Mouse (Mus musculus): ENCODE measurements around the gene Hdgfl2. TPM values are rescaled to one million over a fixed set of nuclear protein-coding genes. Genes with fewer than 3 reads are reported as not detected.

The Hdgfl2 gene
- polyA plus RNA-seq, 1 experiment from 2014 or later: 144 TPM

GRCm38 (mm10) chr17:56092794-56093193, 13.4 kb downstream of the Hdgfl2 start:
- Histone ChIP-seq H3K4me3 (ENCODE audit: low read depth, low read length) (no peak overlapping the region), H3K4me2 (ENCODE audit: low read depth, severe bottlenecking) (no peak overlapping the region), H3K27ac (replicated peaks; ENCODE audit: low read depth, low read length) (no peak overlapping the region), H3K4me1 (ENCODE audit: control insufficient read depth, insufficient read depth, low read length) (no peaks in the 10 kb centered on the region), H3K36me3 (ENCODE audit: control insufficient read depth, insufficient read depth, low read length) (peaks cover 30% of the 10 kb centered on the region), H3K9ac (ENCODE audit: low read length) (no peak overlapping the region), H3K9me3 (ENCODE audit: control insufficient read depth, low read length) (no peaks in the 10 kb centered on the region), H3K27me3 (ENCODE audit: control insufficient read depth, insufficient read depth, low read length) (no peaks in the 10 kb centered on the region)
- 100% methylated on average over 1 of the region's 1 CpGs for WGBS
- ATAC-seq (ENCODE audit: insufficient number of reproducible peaks, low FRiP score, low TSS enrichment, low read depth) (no peak), DNase-seq (ENCODE audit: low spot score) (no peak)

- Histone ChIP-seq H3K9me3 (ENCODE audit: control insufficient read depth, low read length) (no peaks in the 10 kb centered on the region), H3K36me3 (ENCODE audit: control insufficient read depth, insufficient read depth, low read length) (peaks cover 52% of the 10 kb centered on the region), H3K4me3 (ENCODE audit: low read depth, low read length) (no peak overlapping the region), H3K4me2 (ENCODE audit: low read depth, severe bottlenecking) (no peak overlapping the region), H3K27me3 (ENCODE audit: control insufficient read depth, insufficient read depth, low read length) (no peaks in the 10 kb centered on the region), H3K9ac (ENCODE audit: low read length) (no peak overlapping the region), H3K4me1 (ENCODE audit: control insufficient read depth, insufficient read depth, low read length) (no peaks in the 10 kb centered on the region), H3K27ac (replicated peaks; ENCODE audit: low read depth, low read length) (no peak overlapping the region)
- DNase-seq (ENCODE audit: low spot score) (no peak), ATAC-seq (ENCODE audit: insufficient number of reproducible peaks, low FRiP score, low TSS enrichment, low read depth) (no peak)
- WGBS: 91% methylated on average over 12 of the region's 12 CpGs
Measured at GRCm38 (mm10) chr17:56096883-56097282, 17.4 kb downstream of the Hdgfl2 start.

GRCm38 (mm10) chr17:56098180-56098579, 18.7 kb downstream of the Hdgfl2 start:
- no peaks in the 10 kb centered on the region for H3K27me3 ChIP-seq (ENCODE audit: control insufficient read depth, insufficient read depth, low read length)
- WGBS: 87% methylated on average over 6 of the region's 8 CpGs
- no peak for ATAC-seq (ENCODE audit: insufficient number of reproducible peaks, low FRiP score, low TSS enrichment, low read depth)
- no peak for DNase-seq (ENCODE audit: low spot score)
- H3K4me3 ChIP-seq (ENCODE audit: low read depth, low read length): no peak overlapping the region
- no peak overlapping the region for H3K27ac ChIP-seq (replicated peaks; ENCODE audit: low read depth, low read length)
- peaks cover 59% of the 10 kb centered on the region for H3K36me3 ChIP-seq (ENCODE audit: control insufficient read depth, insufficient read depth, low read length)
- no peaks in the 10 kb centered on the region for H3K9me3 ChIP-seq (ENCODE audit: control insufficient read depth, low read length)
- no peak overlapping the region for H3K9ac ChIP-seq (ENCODE audit: low read length)
- H3K4me2 ChIP-seq (ENCODE audit: low read depth, severe bottlenecking): no peak overlapping the region
- no peaks in the 10 kb centered on the region for H3K4me1 ChIP-seq (ENCODE audit: control insufficient read depth, insufficient read depth, low read length)

- H3K9ac ChIP-seq (ENCODE audit: low read length): no peak overlapping the region
- peaks cover 55% of the 10 kb centered on the region for H3K36me3 ChIP-seq (ENCODE audit: control insufficient read depth, insufficient read depth, low read length)
- no peak for DNase-seq (ENCODE audit: low spot score)
- H3K4me2 ChIP-seq (ENCODE audit: low read depth, severe bottlenecking): no peak overlapping the region
- H3K4me3 ChIP-seq (ENCODE audit: low read depth, low read length): no peak overlapping the region
- no peak for ATAC-seq (ENCODE audit: insufficient number of reproducible peaks, low FRiP score, low TSS enrichment, low read depth)
- no peaks in the 10 kb centered on the region for H3K27me3 ChIP-seq (ENCODE audit: control insufficient read depth, insufficient read depth, low read length)
- no peaks in the 10 kb centered on the region for H3K4me1 ChIP-seq (ENCODE audit: control insufficient read depth, insufficient read depth, low read length)
- no peaks in the 10 kb centered on the region for H3K9me3 ChIP-seq (ENCODE audit: control insufficient read depth, low read length)
- whole genome bisulfite sequencing: 93% methylated on average over 15 of the region's 15 CpGs
- no peak overlapping the region for H3K27ac ChIP-seq (replicated peaks; ENCODE audit: low read depth, low read length)
Measured at GRCm38 (mm10) chr17:56098711-56099572, 19.5 kb downstream of the Hdgfl2 start.

GRCm38 (mm10) chr17:56100811-56101210, 21.4 kb downstream of the Hdgfl2 start:
- WGBS: 91% methylated on average over 3 of the region's 3 CpGs
- Histone ChIP-seq H3K36me3 (ENCODE audit: control insufficient read depth, insufficient read depth, low read length) (peaks cover 54% of the 10 kb centered on the region), H3K27ac (replicated peaks; ENCODE audit: low read depth, low read length) (no peak overlapping the region), H3K9ac (ENCODE audit: low read length) (no peak overlapping the region), H3K4me2 (ENCODE audit: low read depth, severe bottlenecking) (no peak overlapping the region), H3K9me3 (ENCODE audit: control insufficient read depth, low read length) (no peaks in the 10 kb centered on the region), H3K4me3 (ENCODE audit: low read depth, low read length) (no peak overlapping the region), H3K27me3 (ENCODE audit: control insufficient read depth, insufficient read depth, low read length) (no peaks in the 10 kb centered on the region), H3K4me1 (ENCODE audit: control insufficient read depth, insufficient read depth, low read length) (no peaks in the 10 kb centered on the region)
- ATAC-seq (ENCODE audit: insufficient number of reproducible peaks, low FRiP score, low TSS enrichment, low read depth) (no peak), DNase-seq (ENCODE audit: low spot score) (no peak)

DNA sequence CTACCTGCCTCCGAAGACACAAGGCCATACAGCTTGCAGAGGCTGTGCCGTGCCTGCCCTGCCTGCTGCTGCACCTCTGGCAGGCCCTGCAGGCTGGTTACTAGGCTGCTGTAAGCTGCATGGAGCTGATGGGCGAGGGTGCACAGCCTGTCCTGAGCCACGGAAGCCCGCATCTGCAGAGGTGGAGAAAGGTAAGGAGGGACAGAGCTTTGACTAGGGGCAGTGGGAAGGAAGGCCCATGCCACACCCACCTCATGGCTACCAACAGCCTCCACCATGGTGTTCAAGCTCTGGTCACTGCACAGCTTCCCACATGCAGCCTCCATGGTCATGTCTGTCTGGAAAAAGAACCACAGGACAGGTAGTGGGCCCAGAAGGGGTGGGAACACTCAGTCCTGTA, 22.7 kb downstream of the Hdgfl2 start:
- Histone ChIP-seq H3K4me3 (ENCODE audit: low read depth, low read length) (no peak overlapping the region), H3K27me3 (ENCODE audit: control insufficient read depth, insufficient read depth, low read length) (no peaks in the 10 kb centered on the region), H3K9ac (ENCODE audit: low read length) (no peak overlapping the region), H3K4me1 (ENCODE audit: control insufficient read depth, insufficient read depth, low read length) (no peaks in the 10 kb centered on the region), H3K9me3 (ENCODE audit: control insufficient read depth, low read length) (no peaks in the 10 kb centered on the region), H3K27ac (replicated peaks; ENCODE audit: low read depth, low read length) (no peak overlapping the region), H3K36me3 (ENCODE audit: control insufficient read depth, insufficient read depth, low read length) (peaks cover 41% of the 10 kb centered on the region), H3K4me2 (ENCODE audit: low read depth, severe bottlenecking) (no peak overlapping the region)
- 92% methylated on average over 5 of the region's 5 CpGs for WGBS
- DNase-seq (ENCODE audit: low spot score) (no peak), ATAC-seq (ENCODE audit: insufficient number of reproducible peaks, low FRiP score, low TSS enrichment, low read depth) (no peak)

DNA sequence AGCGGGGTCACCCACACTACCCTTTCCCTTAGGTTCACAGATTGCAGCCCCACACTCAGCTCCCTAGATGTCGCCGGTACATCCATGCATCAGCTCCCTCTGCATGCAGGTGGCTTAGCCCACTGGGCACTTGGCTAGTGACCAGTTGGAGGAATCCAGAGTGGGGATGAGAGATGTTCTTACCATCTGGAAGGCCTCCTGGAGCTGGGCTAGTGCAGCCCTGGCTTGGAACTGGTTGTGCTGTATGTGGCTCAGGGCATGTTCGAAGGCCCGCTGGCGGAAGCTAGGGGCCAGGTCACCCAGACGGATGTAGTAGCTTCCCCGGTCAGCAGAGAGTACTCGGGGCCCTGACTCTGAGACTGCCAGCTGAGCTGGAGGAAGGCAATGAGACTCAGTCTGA, 23.5 kb downstream of the Hdgfl2 start:
- DNase-seq (ENCODE audit: low spot score) (no peak), ATAC-seq (ENCODE audit: insufficient number of reproducible peaks, low FRiP score, low TSS enrichment, low read depth) (no peak)
- Histone ChIP-seq H3K9me3 (ENCODE audit: control insufficient read depth, low read length) (no peaks in the 10 kb centered on the region), H3K36me3 (ENCODE audit: control insufficient read depth, insufficient read depth, low read length) (peaks cover 34% of the 10 kb centered on the region), H3K4me3 (ENCODE audit: low read depth, low read length) (no peak overlapping the region), H3K4me2 (ENCODE audit: low read depth, severe bottlenecking) (no peak overlapping the region), H3K4me1 (ENCODE audit: control insufficient read depth, insufficient read depth, low read length) (no peaks in the 10 kb centered on the region), H3K27me3 (ENCODE audit: control insufficient read depth, insufficient read depth, low read length) (no peaks in the 10 kb centered on the region), H3K9ac (ENCODE audit: low read length) (no peak overlapping the region), H3K27ac (replicated peaks; ENCODE audit: low read depth, low read length) (no peak overlapping the region)
- 91% methylated on average over 9 of the region's 9 CpGs for WGBS

DNA sequence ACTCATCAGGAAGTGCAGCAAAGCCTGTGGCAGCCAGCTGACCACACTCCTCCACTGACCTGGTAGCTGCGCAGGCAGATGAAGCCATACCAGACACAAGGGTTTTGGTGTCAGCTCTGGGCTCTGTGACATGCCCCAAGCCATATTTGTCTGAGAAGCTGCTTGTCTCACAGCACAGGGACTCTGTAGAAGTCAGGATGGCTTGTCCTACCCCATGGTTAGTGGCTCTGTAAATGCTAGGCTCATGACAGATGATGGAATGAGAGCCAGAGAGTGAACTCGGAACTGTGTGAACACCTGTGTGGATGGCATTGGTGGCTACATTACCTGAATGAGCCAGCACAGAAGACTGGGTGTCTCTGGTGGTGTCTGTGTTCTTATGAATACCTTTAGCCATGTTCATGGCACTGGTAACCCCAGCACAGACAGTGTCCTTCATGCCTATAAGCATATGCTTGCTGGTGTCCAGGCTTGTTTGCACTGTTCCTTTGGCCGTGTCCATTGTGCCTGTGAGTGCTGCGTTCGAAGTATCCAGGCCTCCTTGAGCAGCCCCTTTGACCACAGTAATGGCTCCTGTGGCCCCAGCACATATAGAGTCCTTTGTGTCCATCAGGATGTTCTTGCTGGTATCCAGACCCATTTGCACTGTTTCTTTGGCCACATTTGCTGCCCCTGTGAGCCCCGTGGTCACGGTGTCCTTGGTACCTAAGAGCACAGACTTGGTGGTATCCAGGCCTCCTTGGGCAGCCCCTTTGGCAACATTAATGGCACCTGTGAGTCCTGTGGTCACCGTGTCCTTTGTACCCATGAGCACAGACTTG, 24.2 kb downstream of the Hdgfl2 start:
- no peak overlapping the region for H3K27ac ChIP-seq (replicated peaks; ENCODE audit: low read depth, low read length)
- H3K9ac ChIP-seq (ENCODE audit: low read length): no peak overlapping the region
- no peaks in the 10 kb centered on the region for H3K9me3 ChIP-seq (ENCODE audit: control insufficient read depth, low read length)
- ATAC-seq (ENCODE audit: insufficient number of reproducible peaks, low FRiP score, low TSS enrichment, low read depth): no peak
- no peak for DNase-seq (ENCODE audit: low spot score)
- no peak overlapping the region for H3K4me3 ChIP-seq (ENCODE audit: low read depth, low read length)
- peaks cover 30% of the 10 kb centered on the region for H3K36me3 ChIP-seq (ENCODE audit: control insufficient read depth, insufficient read depth, low read length)
- H3K4me2 ChIP-seq (ENCODE audit: low read depth, severe bottlenecking): no peak overlapping the region
- H3K27me3 ChIP-seq (ENCODE audit: control insufficient read depth, insufficient read depth, low read length): no peaks in the 10 kb centered on the region
- WGBS: 90% methylated on average over 8 of the region's 8 CpGs
- no peaks in the 10 kb centered on the region for H3K4me1 ChIP-seq (ENCODE audit: control insufficient read depth, insufficient read depth, low read length)
